Mouse (Mus musculus) skeletal muscle tissue, adult 2 months (tissue): ENCODE measurements around the gene Srek1ip1.

Experiments
- DNase-seq: peaks from one replicate; pipeline ENCODE4 v3.0.0-alpha.2; 2012; ENCODE audit warnings: low read depth, low spot score

The Srek1ip1 gene

GRCm38 (mm10) chr13:104792184-104792583 lies at the start of gene Srek1ip1:
Gene Srek1ip1 (plus strand): TSS chr13:104792484.
- DNase-seq, result no peak

GRCm38 (mm10) chr13:104742866-104743265 lies 49.4 kb upstream of the Srek1ip1 start:
- DNase-seq, result no peak

- DNase-seq, result no peak
Observed at GRCm38 (mm10) chr13:104747032-104747431, 45.3 kb upstream of the Srek1ip1 start.

- DNase-seq, result no peak
Observed at GRCm38 (mm10) chr13:104759381-104759780, 32.9 kb upstream of the Srek1ip1 start.

- no peak for DNase-seq
Observed at GRCm38 (mm10) chr13:104762401-104762800, 29.9 kb upstream of the Srek1ip1 start.

- DNase-seq, result no peak
Observed at GRCm38 (mm10) chr13:104763193-104763592, 29.1 kb upstream of the Srek1ip1 start.

- DNase-seq, result no peak
Observed at GRCm38 (mm10) chr13:104779104-104779670, 13.1 kb upstream of the Srek1ip1 start.

GRCm38 (mm10) chr13:104787260-104787659 lies 5.0 kb upstream of the Srek1ip1 start:
- no peak for DNase-seq

GRCm38 (mm10) chr13:104789663-104790062 lies 2.6 kb upstream of the Srek1ip1 start:
- DNase-seq, result peak; percentile 47

- no peak for DNase-seq
Observed at GRCm38 (mm10) chr13:104794421-104794820, 2.1 kb downstream of the Srek1ip1 start.

GRCm38 (mm10) chr13:104799067-104799466 lies 6.8 kb downstream of the Srek1ip1 start:
- no peak for DNase-seq

- DNase-seq, result no peak
Observed at GRCm38 (mm10) chr13:104799566-104800182, 7.4 kb downstream of the Srek1ip1 start.

GRCm38 (mm10) chr13:104805681-104806080 lies 13.4 kb downstream of the Srek1ip1 start:
- no peak for DNase-seq

- no peak for DNase-seq
Observed at GRCm38 (mm10) chr13:104816270-104816634, 24.0 kb downstream of the Srek1ip1 start.

GRCm38 (mm10) chr13:104816635-104817571 lies 24.6 kb downstream of the Srek1ip1 start, which contains the start of gene Cwc27:
Gene Cwc27 (minus strand): TSS chr13:104817142.
- peak; percentile 58 for DNase-seq

- DNase-seq, result no peak
Observed at GRCm38 (mm10) chr13:104817696-104818095, 25.4 kb downstream of the Srek1ip1 start.

GRCm38 (mm10) chr13:104821192-104821591 lies 28.9 kb downstream of the Srek1ip1 start:
- DNase-seq, result no peak

- no peak for DNase-seq
Observed at GRCm38 (mm10) chr13:104821908-104822307, 29.6 kb downstream of the Srek1ip1 start.

- DNase-seq, result no peak
Observed at GRCm38 (mm10) chr13:104822411-104822838, 30.1 kb downstream of the Srek1ip1 start.

- DNase-seq, result no peak
Observed at GRCm38 (mm10) chr13:104825470-104825869, 33.2 kb downstream of the Srek1ip1 start.

GRCm38 (mm10) chr13:104832811-104833210 lies 40.5 kb downstream of the Srek1ip1 start:
- no peak for DNase-seq

- DNase-seq, result no peak
Observed at GRCm38 (mm10) chr13:104837628-104838027, 45.3 kb downstream of the Srek1ip1 start.
